Mouse (Mus musculus): ENCODE measurements around the gene Pacsin2. TPM values are rescaled to one million over a fixed set of nuclear protein-coding genes. Genes with fewer than 3 reads are reported as not detected.

Pacsin2 gene
- polyA plus RNA-seq, 1 experiment from 2014 or later: 11.0 TPM

DNA sequence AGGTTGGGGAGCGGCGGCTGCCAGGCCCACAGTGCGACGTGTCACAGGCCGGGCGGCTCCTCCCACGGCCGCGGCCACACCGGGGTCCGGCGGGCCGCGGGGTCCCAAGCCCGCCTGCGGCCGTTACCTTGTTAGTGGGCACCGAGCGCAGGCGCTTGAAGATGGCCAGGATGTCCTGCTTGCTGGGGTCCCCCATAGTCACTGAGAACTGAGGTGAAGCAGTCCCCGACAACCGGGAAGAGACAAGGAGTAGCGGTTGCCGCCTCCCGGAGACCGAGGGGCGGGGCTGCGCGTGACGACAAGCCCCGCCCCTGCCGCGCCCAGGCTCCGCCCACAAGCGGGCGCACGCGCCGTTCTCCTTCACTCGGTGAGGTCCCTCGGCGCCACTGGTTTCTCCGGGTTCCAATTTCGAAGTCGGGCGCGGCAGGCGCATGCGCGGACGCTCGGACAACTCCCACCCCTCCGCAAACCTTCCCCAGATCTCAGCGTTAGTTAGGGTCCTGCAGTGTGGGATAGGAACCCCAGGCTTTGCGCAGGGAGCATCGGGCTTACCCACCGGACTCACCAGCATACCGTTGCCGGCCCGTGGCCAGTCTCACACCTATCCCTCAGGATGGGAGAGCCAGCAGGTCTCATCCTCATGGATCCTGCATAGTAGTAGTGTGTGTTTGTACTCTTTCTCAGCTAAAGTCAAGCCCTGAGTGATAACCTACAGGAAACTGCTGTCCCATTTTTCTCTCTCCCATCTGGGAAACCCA, 114.3 kb downstream of the Pacsin2 start, which contains the start of gene Arfgap3:
Gene Arfgap3 (minus strand): TSS at position 294 of the 758 bp plus-strand sequence.
- WGBS: 1% methylated on average over 58 of the region's 60 CpGs
- no peaks in the 10 kb centered on the region for H3K9me3 ChIP-seq (replicated peaks; ENCODE audit: control insufficient read depth, low read length)
- peaks cover 9% of the 10 kb centered on the region for H3K4me1 ChIP-seq (ENCODE audit: control insufficient read depth, insufficient read depth, low read length)
- peak within 1 kb of the TSS; percentile 52; the same call in 1 of the 2 replicates for H3K27ac ChIP-seq (ENCODE audit: low read depth, low read length)
- peak within 1 kb of the TSS; percentile 84 for H3K4me3 ChIP-seq (ENCODE audit: low read depth, low read length)
- peak within 1 kb of the TSS; percentile 84 for H3K4me2 ChIP-seq (ENCODE audit: low read length)
- no peaks in the 10 kb centered on the region for H3K27me3 ChIP-seq (replicated peaks; ENCODE audit: control insufficient read depth, insufficient read depth, low read length)
- peak; percentile 96 for DNase-seq (ENCODE audit: low spot score)
- peak; percentile 97 for ATAC-seq
- H3K36me3 ChIP-seq (ENCODE audit: control insufficient read depth, insufficient read depth, low read length): no peaks in the 10 kb centered on the region
- peak within 1 kb of the TSS; percentile 84 for H3K9ac ChIP-seq (ENCODE audit: low read length)

DNA sequence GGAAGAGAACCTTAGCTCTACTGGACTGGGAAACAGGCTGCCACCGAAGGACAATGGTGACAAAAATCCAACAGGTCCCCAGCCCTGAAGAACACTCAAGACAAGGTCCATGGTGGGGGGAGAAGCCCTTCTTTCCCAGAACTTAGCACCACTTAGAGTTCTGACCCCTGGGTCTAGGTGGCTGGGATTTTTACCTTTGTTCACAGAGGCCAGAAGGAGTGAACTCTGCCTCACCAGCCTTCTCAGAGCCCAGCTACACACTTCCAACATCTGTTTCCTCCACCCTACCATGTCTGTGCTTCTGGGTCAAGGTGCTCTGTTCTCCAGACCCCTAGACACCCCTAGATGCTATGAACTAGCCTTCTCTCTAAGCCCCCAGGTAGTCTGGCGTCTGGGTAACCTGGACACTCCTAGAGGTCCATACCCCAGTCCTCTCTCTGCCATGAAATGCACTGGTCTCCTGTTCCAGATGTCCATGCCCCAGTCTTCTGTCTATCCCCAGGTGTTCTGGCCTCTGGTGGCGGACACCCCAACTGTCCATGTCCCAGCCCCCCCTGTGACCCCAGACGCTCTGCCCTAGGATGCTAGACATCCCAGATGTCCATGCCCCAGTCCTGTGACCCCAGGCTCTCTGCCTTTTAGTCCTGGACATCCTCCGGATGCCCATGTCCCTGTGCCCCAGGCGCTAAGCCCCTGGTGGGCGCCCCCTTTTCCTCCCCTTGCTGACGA, 115.0 kb downstream of the Pacsin2 start:
- Histone ChIP-seq H3K4me2 (ENCODE audit: low read length) (peak overlapping the region; percentile 84), H3K4me1 (ENCODE audit: control insufficient read depth, insufficient read depth, low read length) (peaks cover 9% of the 10 kb centered on the region), H3K9me3 (replicated peaks; ENCODE audit: control insufficient read depth, low read length) (no peaks in the 10 kb centered on the region), H3K4me3 (ENCODE audit: low read depth, low read length) (peak overlapping the region; percentile 84), H3K27me3 (replicated peaks; ENCODE audit: control insufficient read depth, insufficient read depth, low read length) (no peaks in the 10 kb centered on the region), H3K27ac (ENCODE audit: low read depth, low read length) (0 out of 2 replicates have a peak overlapping the region, but pooled peaks have one; percentile 52), H3K9ac (ENCODE audit: low read length) (peak overlapping the region; percentile 84), H3K36me3 (ENCODE audit: control insufficient read depth, insufficient read depth, low read length) (no peaks in the 10 kb centered on the region)
- WGBS: 16% methylated on average over 8 of the region's 8 CpGs
- ATAC-seq: no peak
- no peak for DNase-seq (ENCODE audit: low spot score)

GRCm38 (mm10) chr15:83348747-83349146, 115.7 kb downstream of the Pacsin2 start:
- Histone ChIP-seq H3K4me2 (ENCODE audit: low read length) (peak overlapping the region; percentile 84), H3K9ac (ENCODE audit: low read length) (no peak overlapping the region; the same call in 1 of the 2 replicates), H3K4me1 (ENCODE audit: control insufficient read depth, insufficient read depth, low read length) (peaks cover 9% of the 10 kb centered on the region), H3K27ac (ENCODE audit: low read depth, low read length) (no peak overlapping the region), H3K4me3 (ENCODE audit: low read depth, low read length) (no peak overlapping the region), H3K9me3 (replicated peaks; ENCODE audit: control insufficient read depth, low read length) (no peaks in the 10 kb centered on the region), H3K36me3 (ENCODE audit: control insufficient read depth, insufficient read depth, low read length) (no peaks in the 10 kb centered on the region), H3K27me3 (replicated peaks; ENCODE audit: control insufficient read depth, insufficient read depth, low read length) (no peaks in the 10 kb centered on the region)
- 63% methylated on average over 4 of the region's 4 CpGs for WGBS
- ATAC-seq: no peak
- DNase-seq (ENCODE audit: low spot score): no peak

GRCm38 (mm10) chr15:83345898-83346529, 118.4 kb downstream of the Pacsin2 start:
- DNase-seq (ENCODE audit: low spot score) (no peak), ATAC-seq (no peak)
- H3K9ac ChIP-seq (ENCODE audit: low read length): no peak overlapping the region
- no peaks in the 10 kb centered on the region for H3K9me3 ChIP-seq (replicated peaks; ENCODE audit: control insufficient read depth, low read length)
- no peaks in the 10 kb centered on the region for H3K27me3 ChIP-seq (replicated peaks; ENCODE audit: control insufficient read depth, insufficient read depth, low read length)
- 87% methylated on average over 15 of the region's 15 CpGs for WGBS
- H3K4me2 ChIP-seq (ENCODE audit: low read length): no peak overlapping the region
- no peak overlapping the region for H3K4me3 ChIP-seq (ENCODE audit: low read depth, low read length)
- H3K27ac ChIP-seq (ENCODE audit: low read depth, low read length): no peak overlapping the region
- H3K4me1 ChIP-seq (ENCODE audit: control insufficient read depth, insufficient read depth, low read length): peaks cover 9% of the 10 kb centered on the region
- peaks cover 9% of the 10 kb centered on the region; the same call in 1 of the 2 replicates for H3K36me3 ChIP-seq (ENCODE audit: control insufficient read depth, insufficient read depth, low read length)

GRCm38 (mm10) chr15:83344956-83345355, 119.5 kb downstream of the Pacsin2 start:
- H3K27ac ChIP-seq (ENCODE audit: low read depth, low read length): no peak overlapping the region
- H3K4me1 ChIP-seq (ENCODE audit: control insufficient read depth, insufficient read depth, low read length): peaks cover 9% of the 10 kb centered on the region
- ATAC-seq (no peak), DNase-seq (ENCODE audit: low spot score) (no peak)
- H3K4me2 ChIP-seq (ENCODE audit: low read length): no peak overlapping the region
- H3K36me3 ChIP-seq (ENCODE audit: control insufficient read depth, insufficient read depth, low read length): peaks cover 13% of the 10 kb centered on the region; the same call in 1 of the 2 replicates
- WGBS: 87% methylated on average over 7 of the region's 7 CpGs
- H3K9me3 ChIP-seq (replicated peaks; ENCODE audit: control insufficient read depth, low read length): no peaks in the 10 kb centered on the region
- no peak overlapping the region for H3K4me3 ChIP-seq (ENCODE audit: low read depth, low read length)
- no peak overlapping the region for H3K9ac ChIP-seq (ENCODE audit: low read length)
- H3K27me3 ChIP-seq (replicated peaks; ENCODE audit: control insufficient read depth, insufficient read depth, low read length): no peaks in the 10 kb centered on the region

GRCm38 (mm10) chr15:83344157-83344556, 120.2 kb downstream of the Pacsin2 start:
- ATAC-seq (no peak), DNase-seq (ENCODE audit: low spot score) (no peak)
- Histone ChIP-seq H3K4me3 (ENCODE audit: low read depth, low read length) (no peak overlapping the region), H3K4me2 (ENCODE audit: low read length) (no peak overlapping the region), H3K27ac (ENCODE audit: low read depth, low read length) (no peak overlapping the region), H3K36me3 (ENCODE audit: control insufficient read depth, insufficient read depth, low read length) (peaks cover 13% of the 10 kb centered on the region; the same call in 1 of the 2 replicates), H3K27me3 (replicated peaks; ENCODE audit: control insufficient read depth, insufficient read depth, low read length) (no peaks in the 10 kb centered on the region), H3K9me3 (replicated peaks; ENCODE audit: control insufficient read depth, low read length) (no peaks in the 10 kb centered on the region), H3K9ac (ENCODE audit: low read length) (no peak overlapping the region), H3K4me1 (ENCODE audit: control insufficient read depth, insufficient read depth, low read length) (peaks cover 4% of the 10 kb centered on the region)
- 22% methylated on average over 7 of the region's 7 CpGs for WGBS

DNA sequence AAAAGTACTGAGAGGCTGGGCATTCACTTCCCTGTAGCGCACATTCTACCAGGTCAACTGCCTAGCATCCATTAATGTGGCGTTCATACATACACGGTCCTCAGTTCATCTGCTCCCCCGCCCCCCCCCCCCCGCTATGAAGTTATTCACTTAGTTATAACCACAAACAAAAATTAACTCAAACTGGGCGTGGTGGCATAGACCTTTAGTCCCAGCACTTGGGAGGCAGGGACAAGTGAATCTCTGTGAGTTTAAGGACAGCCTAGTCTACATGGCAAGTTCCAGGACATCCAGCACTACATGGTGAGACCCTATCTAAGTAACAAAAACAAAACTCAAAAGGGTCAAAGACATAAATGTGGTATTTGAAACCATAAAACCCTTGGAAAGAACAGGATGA, 125.5 kb downstream of the Pacsin2 start:
- Histone ChIP-seq H3K36me3 (ENCODE audit: control insufficient read depth, insufficient read depth, low read length) (peaks cover 34% of the 10 kb centered on the region; the same call in 1 of the 2 replicates), H3K27ac (ENCODE audit: low read depth, low read length) (no peak overlapping the region), H3K9ac (ENCODE audit: low read length) (no peak overlapping the region), H3K4me2 (ENCODE audit: low read length) (no peak overlapping the region), H3K9me3 (replicated peaks; ENCODE audit: control insufficient read depth, low read length) (no peaks in the 10 kb centered on the region), H3K4me1 (ENCODE audit: control insufficient read depth, insufficient read depth, low read length) (no peaks in the 10 kb centered on the region), H3K4me3 (ENCODE audit: low read depth, low read length) (no peak overlapping the region), H3K27me3 (replicated peaks; ENCODE audit: control insufficient read depth, insufficient read depth, low read length) (no peaks in the 10 kb centered on the region)
- DNase-seq (ENCODE audit: low spot score): no peak
- no peak for ATAC-seq
- 86% methylated on average over 6 of the region's 6 CpGs for WGBS

- Histone ChIP-seq H3K9me3 (replicated peaks; ENCODE audit: control insufficient read depth, low read length) (no peaks in the 10 kb centered on the region), H3K27ac (ENCODE audit: low read depth, low read length) (no peak overlapping the region), H3K27me3 (replicated peaks; ENCODE audit: control insufficient read depth, insufficient read depth, low read length) (no peaks in the 10 kb centered on the region), H3K4me3 (ENCODE audit: low read depth, low read length) (no peak overlapping the region), H3K9ac (ENCODE audit: low read length) (no peak overlapping the region), H3K36me3 (ENCODE audit: control insufficient read depth, insufficient read depth, low read length) (peaks cover 41% of the 10 kb centered on the region; the same call in 1 of the 2 replicates), H3K4me1 (ENCODE audit: control insufficient read depth, insufficient read depth, low read length) (no peaks in the 10 kb centered on the region), H3K4me2 (ENCODE audit: low read length) (no peak overlapping the region)
- 77% methylated on average over 8 of the region's 8 CpGs for WGBS
- DNase-seq (ENCODE audit: low spot score): no peak
- no peak for ATAC-seq
These were observed 126.2 kb downstream of the Pacsin2 start for GRCm38 (mm10) chr15:83337903-83338870.
